Mouse (Mus musculus) testis, adult 2 months (tissue): ENCODE data around the gene Ttll8. TPM values are rescaled to one million over a fixed set of nuclear protein-coding genes. Genes with fewer than 3 reads are reported as not detected.

Source experiments
- H3K27ac ChIP-seq: fragments of 200-500 bp; 2 replicates; pipeline ENCODE4 v1.5.1; 2012; ENCODE audit warnings: low read depth, low read length; ENCODE audit not compliant: control insufficient read depth, insufficient read depth
- H3K27me3 ChIP-seq: fragments of 200-500 bp; 2 replicates; pipeline ENCODE4 v1.6.1; 2012; ENCODE audit warnings: mild to moderate bottlenecking, low read length, moderate library complexity; ENCODE audit not compliant: control insufficient read depth, insufficient read depth
- H3K36me3 ChIP-seq: fragments of 200-500 bp; 2 replicates; pipeline ENCODE4 v1.6.1; 2012; ENCODE audit warnings: mild to moderate bottlenecking, low read length; ENCODE audit not compliant: control insufficient read depth, insufficient read depth
- H3K4me1 ChIP-seq: fragments of 200-500 bp; 2 replicates; pipeline ENCODE4 v1.6.1; 2012; ENCODE audit warnings: low read length; ENCODE audit not compliant: control insufficient read depth, insufficient read depth
- H3K4me3 ChIP-seq: fragments of 200-500 bp; 2 replicates; pipeline ENCODE4 v1.5.1; 2012; ENCODE audit warnings: low read depth, mild to moderate bottlenecking, low read length, moderate library complexity, mixed read lengths; ENCODE audit not compliant: control insufficient read depth
- CTCF ChIP-seq: fragments of 200-500 bp; IDR thresholded peaks from 2 replicates; pipeline ENCODE4 v1.5.1; 2012; ENCODE audit warnings: low read depth, mild to moderate bottlenecking, inconsistent platforms, low read length, moderate library complexity; ENCODE audit not compliant: control insufficient read depth, insufficient read depth, insufficient replicate concordance
- POLR2A ChIP-seq: fragments of 200-500 bp; IDR thresholded peaks from 2 replicates; pipeline ENCODE4 v1.6.1; 2012; ENCODE audit warnings: low read depth, mild to moderate bottlenecking, inconsistent platforms, low read length, moderate library complexity; ENCODE audit not compliant: control insufficient read depth
- polyA plus RNA-seq: library from polyadenylated mRNA; depleted of rRNA; stranded (reverse); fragments of >200 nt; gene quantifications from 2 replicates; pipeline ENCODE4 v1.2.3, GENCODE M21; 2012

Ttll8 gene
- polyA plus RNA-seq, 1 experiment: 179 TPM

- peaks cover 26% of the 10 kb centered on the region for H3K4me1 ChIP-seq
- no peaks in the 10 kb centered on the region for H3K36me3 ChIP-seq
- no peak overlapping the region for H3K27ac ChIP-seq
- H3K27me3 ChIP-seq: no peaks in the 10 kb centered on the region
- H3K4me3 ChIP-seq: no peak overlapping the region
- TF ChIP-seq POLR2A: no peak
These were observed 101.1 kb downstream of the Ttll8 start for GRCm38 (mm10) chr15:88853106-88853505.

- Histone ChIP-seq H3K27me3 (no peaks in the 10 kb centered on the region), H3K36me3 (no peaks in the 10 kb centered on the region), H3K4me1 (peaks cover 27% of the 10 kb centered on the region), H3K4me3 (no peak overlapping the region), H3K27ac (no peak overlapping the region)
- TF ChIP-seq POLR2A (no peak), CTCF (no peak)
These were observed 102.6 kb downstream of the Ttll8 start for GRCm38 (mm10) chr15:88851507-88852149.

- Histone ChIP-seq H3K4me1 (peaks cover 27% of the 10 kb centered on the region), H3K4me3 (no peak overlapping the region), H3K36me3 (no peaks in the 10 kb centered on the region), H3K27me3 (no peaks in the 10 kb centered on the region), H3K27ac (no peak overlapping the region)
- TF ChIP-seq CTCF (no peak), POLR2A (no peak)
These were observed 103.1 kb downstream of the Ttll8 start for GRCm38 (mm10) chr15:88851076-88851475.

- H3K36me3 ChIP-seq: no peaks in the 10 kb centered on the region
- H3K27ac ChIP-seq: no peak overlapping the region
- no peak for TF ChIP-seq POLR2A
- H3K27me3 ChIP-seq: no peaks in the 10 kb centered on the region
- peaks cover 25% of the 10 kb centered on the region for H3K4me1 ChIP-seq
- no peak overlapping the region for H3K4me3 ChIP-seq
These were observed 103.9 kb downstream of the Ttll8 start for GRCm38 (mm10) chr15:88850146-88850826.

- H3K27ac ChIP-seq: no peak overlapping the region
- TF ChIP-seq CTCF: no peak
- no peak for TF ChIP-seq POLR2A
These were observed 104.6 kb downstream of the Ttll8 start for GRCm38 (mm10) chr15:88849621-88850020.

DNA sequence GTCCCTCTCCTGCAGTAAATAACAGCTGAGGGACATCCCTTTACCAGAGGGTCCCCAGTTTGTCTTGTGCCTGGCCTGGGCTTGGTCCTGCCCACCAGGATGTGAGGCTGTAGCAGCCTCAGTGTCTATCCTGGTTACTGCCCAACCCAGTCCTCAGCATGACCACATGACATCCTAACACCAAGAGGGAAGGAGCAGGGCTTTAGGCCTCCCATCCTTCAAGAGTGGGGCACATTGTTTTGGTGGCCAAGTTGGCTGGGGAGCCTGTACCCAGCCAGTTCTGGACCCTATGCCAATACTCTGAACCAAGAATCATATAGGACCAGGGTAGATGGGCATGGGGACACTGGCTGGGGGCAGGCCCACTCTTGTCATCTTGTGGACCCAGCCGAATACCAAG, 105.6 kb downstream of the Ttll8 start:
- no peak overlapping the region for H3K4me3 ChIP-seq
- no peak for TF ChIP-seq CTCF
- no peak for TF ChIP-seq POLR2A
- peaks cover 16% of the 10 kb centered on the region for H3K4me1 ChIP-seq
- no peaks in the 10 kb centered on the region for H3K36me3 ChIP-seq
- no peak overlapping the region for H3K27ac ChIP-seq
- no peaks in the 10 kb centered on the region for H3K27me3 ChIP-seq

More at GRCm38 (mm10) chr15:88849621-88850020, 104.6 kb downstream of the Ttll8 start:
- Histone ChIP-seq H3K4me1 (peaks cover 19% of the 10 kb centered on the region), H3K36me3 (no peaks in the 10 kb centered on the region), H3K4me3 (no peak overlapping the region), H3K27me3 (no peaks in the 10 kb centered on the region)

GRCm38 (mm10) chr15:88844966-88845365, 109.3 kb downstream of the Ttll8 start:
- no peak overlapping the region for H3K4me3 ChIP-seq
- H3K27ac ChIP-seq: no peak overlapping the region
- TF ChIP-seq POLR2A (no peak), CTCF (no peak)
- no peaks in the 10 kb centered on the region for H3K36me3 ChIP-seq
- peaks cover 7% of the 10 kb centered on the region for H3K4me1 ChIP-seq
- H3K27me3 ChIP-seq: no peaks in the 10 kb centered on the region

DNA sequence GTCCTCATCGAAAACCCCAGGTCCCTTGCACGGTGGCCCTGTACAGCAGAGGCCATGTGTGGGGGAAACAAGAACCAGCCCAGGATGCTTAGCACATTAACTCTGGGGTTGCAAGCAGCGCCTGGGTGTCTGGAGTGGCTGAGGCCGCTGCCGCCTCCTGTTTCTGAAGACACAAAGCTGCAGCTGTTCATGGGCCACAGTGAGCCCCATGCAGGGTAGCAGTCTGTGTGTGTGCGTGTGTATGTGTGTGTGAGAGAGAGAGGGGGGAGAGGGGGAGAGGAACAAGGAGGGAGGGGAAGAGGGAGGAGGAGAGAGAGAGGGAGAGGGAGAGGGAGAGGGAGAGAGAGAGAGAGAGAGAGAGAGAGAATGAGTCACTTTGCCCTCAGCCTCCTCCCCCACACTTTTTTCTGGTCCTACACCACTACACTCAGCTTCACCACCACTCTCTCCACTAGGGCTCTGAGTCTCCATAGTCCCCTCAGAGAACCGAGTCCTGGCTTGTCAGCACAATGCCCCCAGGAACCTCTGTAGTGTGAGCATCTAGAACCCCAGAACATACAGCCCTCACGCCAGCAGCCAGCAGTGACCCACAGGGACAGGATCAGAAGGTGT, 110.6 kb downstream of the Ttll8 start:
- no peak for TF ChIP-seq CTCF
- no peak for TF ChIP-seq POLR2A
- Histone ChIP-seq H3K4me3 (no peak overlapping the region), H3K4me1 (peaks cover 5% of the 10 kb centered on the region), H3K27ac (no peak overlapping the region), H3K27me3 (no peaks in the 10 kb centered on the region), H3K36me3 (no peaks in the 10 kb centered on the region)
